Mouse (Mus musculus) urinary bladder, postnatal 10 days (tissue): ENCODE data around the gene Mbtps1.

Experiments
- DNase-seq: peaks from one replicate; pipeline ENCODE4 v3.0.0; 2022; ENCODE audit warnings: low spot score

Gene Mbtps1

DNA sequence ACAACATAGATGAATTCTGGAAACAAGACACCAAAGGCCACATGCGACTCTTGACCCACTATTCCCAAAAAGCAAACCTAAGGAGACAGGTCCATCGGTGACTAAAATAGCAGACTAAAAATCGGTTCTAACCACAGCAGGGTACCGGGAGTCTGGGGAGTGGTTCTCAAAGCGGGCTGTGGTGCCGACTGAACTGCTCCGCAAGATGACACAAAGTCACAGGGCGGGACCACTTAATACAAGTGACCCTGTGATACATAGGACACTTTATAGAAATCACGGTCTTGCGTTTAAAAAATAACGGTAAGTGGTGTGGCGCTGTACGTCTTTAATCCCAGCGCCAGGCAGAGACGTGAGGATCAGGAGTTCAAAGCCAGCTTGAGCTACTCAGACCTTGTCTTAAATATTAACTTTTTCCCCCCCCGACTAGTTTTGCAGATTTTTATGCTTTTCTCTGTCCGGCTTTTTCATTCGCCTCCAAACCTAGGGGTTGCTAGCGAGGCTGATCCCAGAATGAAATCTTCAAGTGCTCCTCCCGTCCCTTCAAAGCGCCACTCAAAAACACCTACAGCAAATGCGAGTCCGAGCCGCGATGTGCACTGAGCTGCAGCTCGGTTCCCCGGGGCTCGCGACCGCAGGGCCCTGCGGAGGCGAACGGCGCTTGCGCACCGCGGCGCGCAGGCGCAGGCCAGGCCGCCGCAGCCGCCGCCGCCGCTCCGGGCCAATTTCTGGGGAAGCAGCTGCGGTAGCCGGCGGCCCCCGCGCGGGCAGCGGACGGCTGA, 523 bp downstream of the Mbtps1 start:
- peak; percentile 22 for DNase-seq

DNA sequence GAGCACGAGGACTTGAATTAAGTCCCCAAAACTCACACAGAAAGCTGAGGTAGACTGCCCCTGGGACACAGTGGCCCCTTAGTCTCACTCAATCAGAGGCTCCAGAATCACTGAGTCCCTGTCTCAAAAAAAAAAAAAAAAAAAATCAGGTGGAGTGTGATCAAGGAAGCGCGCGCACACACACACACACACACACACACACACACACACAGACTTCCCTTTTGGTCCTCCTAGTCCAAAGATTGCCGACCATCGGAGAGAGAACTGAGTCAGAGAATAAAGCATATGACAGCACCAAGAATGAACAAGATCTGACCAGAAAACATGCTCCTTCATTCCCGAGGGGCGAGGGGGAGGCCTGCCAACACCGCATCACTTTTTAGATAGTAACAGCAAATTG, 1.4 kb downstream of the Mbtps1 start:
- DNase-seq = no peak

DNA sequence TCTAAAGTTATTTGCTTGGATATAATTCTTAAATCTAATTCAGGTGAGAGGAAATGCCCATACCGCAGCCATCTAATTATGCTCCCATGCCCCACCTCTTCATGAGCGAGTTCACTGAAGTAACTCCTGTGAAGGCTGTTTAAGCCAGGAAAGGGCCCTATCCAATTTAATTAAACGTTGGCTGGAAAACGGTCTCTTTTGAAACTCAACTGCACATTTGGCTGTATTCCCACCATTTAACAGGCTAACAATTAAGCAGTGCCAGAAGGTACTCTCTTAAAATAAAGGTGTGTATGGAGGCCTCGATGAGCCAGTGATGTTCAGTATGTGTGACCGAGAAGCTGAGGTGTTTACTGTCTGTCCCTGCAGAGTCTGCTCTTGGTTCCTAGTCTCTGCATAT, 2.7 kb downstream of the Mbtps1 start:
- DNase-seq = no peak

DNA sequence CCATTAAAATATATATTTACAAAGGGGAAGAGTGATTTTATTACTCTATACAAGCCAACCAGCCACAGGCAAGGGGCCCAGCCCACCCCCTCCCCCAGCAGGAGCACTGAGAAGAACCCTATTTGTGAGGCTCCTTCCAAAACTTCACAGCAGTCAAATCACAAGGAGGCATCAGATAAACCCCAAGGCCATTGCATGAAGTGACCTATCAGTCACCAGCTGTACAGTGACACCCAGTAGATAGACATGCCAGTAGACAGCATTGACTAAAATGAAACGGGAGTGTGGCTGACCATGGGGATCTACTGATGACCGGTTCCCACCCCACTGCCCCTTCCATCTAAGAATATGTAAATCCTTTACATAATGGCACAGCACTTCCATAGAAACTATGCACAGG, 5.6 kb downstream of the Mbtps1 start:
- no peak for DNase-seq

DNA sequence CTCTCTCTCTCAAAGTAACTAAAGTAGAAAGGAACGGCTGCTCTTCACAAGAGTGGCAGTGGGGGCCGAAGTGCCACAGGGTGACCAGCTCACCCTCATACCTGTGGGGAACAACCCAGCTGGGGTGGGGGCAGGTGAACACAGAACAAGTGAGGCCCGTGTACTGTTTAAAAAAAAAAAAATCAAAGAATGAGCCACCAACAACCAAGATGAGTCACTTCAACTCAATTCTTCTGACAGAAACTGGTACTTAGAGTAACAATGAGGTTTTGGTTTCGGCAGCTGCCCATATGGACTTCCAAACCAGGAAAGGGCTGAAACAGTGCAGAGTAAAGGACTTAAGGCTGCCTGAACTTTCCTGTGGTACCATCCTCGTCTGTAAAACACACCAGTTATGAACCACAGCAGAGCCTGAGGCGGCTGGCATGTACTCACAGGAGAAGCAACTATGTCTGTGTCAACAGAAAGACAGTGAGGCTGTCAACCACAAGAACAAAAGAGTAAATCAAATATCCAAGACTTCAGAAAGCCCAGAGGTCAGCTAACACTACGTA, 9.9 kb downstream of the Mbtps1 start:
- DNase-seq = no peak

GRCm38 (mm10) chr8:119547019-119547691, 11.4 kb downstream of the Mbtps1 start:
- no peak for DNase-seq

- no peak for DNase-seq
These were observed 12.7 kb downstream of the Mbtps1 start for GRCm38 (mm10) chr8:119545791-119546190.

GRCm38 (mm10) chr8:119545180-119545579, 13.4 kb downstream of the Mbtps1 start:
- no peak for DNase-seq

GRCm38 (mm10) chr8:119544606-119545005, 13.9 kb downstream of the Mbtps1 start:
- DNase-seq = no peak

GRCm38 (mm10) chr8:119531973-119532372, 26.6 kb downstream of the Mbtps1 start:
- no peak for DNase-seq

DNA sequence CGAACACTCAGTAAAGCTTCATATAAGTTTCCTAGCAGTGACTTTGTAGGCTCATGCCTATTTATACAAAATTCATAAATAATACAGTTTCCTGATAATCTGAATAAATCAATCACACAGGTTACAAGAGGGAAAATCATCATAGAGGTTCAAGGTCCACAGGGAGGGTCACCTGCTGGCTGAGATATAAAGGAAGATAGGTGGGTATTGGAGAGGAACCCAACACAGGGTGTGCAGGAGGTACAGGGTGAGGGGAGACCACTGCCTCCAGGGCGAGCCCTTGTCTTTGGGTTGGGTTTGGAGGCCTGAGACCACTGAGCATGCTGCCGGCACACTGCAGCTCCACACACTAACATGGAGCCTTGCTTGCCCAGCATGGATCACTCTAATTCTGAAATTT, 27.1 kb downstream of the Mbtps1 start:
- no peak for DNase-seq

DNA sequence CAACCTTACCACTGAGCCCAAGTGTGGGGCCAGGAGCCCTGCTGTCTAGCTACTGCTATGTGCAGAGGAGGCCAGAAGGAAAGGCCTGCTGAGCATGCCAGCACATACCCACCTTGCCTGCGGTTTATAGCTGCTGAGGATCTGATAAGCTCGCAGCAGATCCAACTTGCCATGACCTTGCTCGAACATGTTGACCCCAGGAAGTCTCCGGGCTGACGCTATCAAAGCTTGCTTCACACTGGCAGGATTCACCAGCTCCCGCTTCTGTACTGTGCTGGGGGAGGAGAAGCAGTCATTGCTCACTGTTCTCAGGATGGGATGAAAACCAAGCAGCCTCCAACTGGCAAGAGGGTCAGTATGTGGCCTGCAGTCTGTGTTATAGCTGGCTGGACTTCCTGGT, 27.6 kb downstream of the Mbtps1 start:
- DNase-seq = no peak

GRCm38 (mm10) chr8:119528762-119529161, 29.8 kb downstream of the Mbtps1 start:
- DNase-seq = no peak

DNA sequence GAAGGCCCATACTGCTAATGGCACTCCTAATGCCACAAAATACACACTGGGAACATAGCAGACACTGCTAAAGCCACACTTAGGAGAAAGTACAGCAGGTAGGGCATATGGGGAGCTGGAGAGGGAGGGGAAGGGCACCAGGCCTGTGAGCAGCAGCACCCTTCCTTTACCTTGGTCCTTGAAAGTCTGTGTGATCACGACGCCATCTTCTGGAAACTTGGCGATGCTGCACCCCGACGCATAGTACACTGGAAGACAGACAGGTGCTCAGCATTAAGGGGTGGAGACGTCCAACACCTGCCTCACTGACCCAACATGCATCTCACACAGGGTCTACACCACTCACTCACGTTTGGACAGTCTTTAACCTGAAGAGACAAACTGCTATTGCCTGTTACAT, 38.4 kb downstream of the Mbtps1 start:
- no peak for DNase-seq

DNA sequence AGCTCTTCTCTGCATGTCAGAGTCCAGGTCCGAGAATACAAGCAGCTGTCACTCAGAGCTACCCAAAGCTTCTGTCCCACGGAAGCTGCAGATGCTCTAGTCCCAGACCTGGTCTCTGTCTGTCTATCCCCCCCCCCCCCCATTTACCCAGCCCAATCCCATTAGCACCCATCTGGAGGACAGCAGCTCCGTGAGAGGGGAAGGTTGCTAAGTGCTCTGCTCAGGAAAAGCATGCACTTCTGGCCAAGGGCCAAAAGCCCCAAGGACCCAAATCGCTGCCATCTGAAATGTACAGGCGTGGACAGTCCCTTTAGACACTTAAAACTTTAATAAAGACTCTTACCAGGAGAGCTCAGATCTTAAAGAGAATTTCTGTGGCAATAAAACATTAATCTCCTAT, 41.9 kb downstream of the Mbtps1 start:
- no peak for DNase-seq

DNA sequence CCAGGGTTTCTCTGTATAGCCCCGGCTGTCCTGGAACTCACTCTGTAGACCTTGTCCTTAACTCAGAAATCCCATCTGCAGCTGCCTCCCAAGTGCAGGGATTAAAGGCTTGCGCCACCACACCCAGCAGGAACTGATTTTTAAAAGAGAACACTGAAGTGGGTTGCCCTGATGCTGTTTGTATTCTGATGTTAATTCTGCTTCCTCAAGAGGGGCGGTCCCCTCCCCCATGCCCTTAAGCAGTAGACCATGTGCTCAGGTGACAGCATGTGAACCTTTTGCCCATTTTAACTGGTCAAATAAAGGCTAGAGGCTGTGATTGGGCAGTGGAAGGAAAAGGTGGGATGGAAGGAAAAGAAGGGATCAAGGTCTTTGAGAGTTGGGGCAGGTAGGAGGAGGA, 42.8 kb downstream of the Mbtps1 start:
- no peak for DNase-seq

DNA sequence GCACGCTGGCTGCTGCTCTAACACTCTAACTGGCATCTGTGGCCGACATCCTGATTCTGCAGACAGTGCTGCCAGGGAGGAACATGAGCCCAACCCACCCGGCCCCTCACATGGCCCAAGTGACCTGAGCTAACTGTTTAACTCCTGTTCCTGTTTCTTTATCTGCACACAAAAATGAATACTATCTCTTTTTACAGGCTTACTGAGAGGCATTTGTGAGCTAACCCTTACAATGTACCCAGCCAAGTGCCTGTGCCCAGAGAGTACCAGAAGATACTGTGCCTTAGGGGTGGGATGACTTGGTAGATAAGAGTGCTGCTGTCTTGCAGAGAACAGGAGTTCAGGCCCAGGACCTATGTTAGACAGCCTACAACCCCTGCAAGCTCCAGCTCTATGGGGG, 43.6 kb downstream of the Mbtps1 start:
- no peak for DNase-seq

DNA sequence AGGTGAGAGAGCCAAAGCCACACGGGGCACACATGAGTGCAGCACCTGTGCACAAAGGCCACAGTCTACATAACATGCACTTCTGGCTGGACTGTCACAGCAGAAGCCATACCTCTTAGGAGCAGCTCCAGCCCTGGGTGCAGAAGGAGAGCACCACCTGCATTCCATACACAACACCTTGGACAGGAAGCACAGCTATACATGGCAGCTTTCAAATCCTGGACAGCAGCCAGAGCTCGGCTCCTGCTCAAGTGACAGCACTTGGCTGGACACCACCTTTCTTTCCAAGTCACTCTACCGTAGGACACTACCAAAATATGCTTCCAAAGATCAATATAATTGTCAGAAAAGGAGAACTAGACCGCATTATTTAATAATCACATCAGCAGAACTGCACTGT, 45.1 kb downstream of the Mbtps1 start:
- no peak for DNase-seq

DNA sequence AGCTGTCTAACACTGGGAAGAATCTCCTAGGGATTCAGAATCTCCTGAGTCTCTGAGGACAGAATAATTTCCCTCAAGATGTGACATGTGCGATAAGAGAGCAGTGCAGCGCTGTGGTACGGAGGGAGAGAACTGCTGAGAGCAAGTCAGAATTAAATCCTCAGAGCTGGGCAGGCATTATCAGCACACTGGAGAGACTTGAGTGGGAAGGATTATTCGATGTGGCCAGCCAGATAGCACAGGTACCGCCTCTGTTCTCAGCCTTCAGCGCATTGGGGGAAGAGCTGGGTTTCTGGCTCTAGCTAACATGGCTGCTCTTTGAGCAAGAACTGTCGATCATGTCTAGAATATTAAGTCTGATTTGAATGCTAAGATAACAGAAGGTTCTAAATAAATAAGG, 46.8 kb downstream of the Mbtps1 start:
- DNase-seq = no peak

- no peak for DNase-seq
These were observed 48.1 kb downstream of the Mbtps1 start for GRCm38 (mm10) chr8:119510471-119510870.

DNA sequence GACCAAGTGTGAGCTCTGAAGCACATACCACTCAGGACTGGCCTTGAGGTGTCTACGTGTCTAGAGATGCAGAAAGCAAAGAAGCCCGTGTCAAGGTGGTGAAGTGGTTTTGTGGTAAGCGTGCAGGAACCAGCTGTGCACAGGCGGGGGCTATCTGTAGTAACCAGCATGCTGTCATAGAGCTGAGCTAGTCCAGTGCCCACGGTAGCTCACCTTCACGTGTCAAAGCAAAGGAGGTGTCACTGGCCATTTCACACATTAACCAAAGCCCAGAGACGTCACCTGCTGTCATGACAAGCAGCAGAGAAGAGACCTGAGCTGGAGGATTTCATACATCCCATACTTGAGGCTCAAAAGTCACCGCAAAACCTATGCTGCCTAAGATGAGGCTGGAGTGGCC, 52.4 kb downstream of the Mbtps1 start:
- no peak for DNase-seq

DNA sequence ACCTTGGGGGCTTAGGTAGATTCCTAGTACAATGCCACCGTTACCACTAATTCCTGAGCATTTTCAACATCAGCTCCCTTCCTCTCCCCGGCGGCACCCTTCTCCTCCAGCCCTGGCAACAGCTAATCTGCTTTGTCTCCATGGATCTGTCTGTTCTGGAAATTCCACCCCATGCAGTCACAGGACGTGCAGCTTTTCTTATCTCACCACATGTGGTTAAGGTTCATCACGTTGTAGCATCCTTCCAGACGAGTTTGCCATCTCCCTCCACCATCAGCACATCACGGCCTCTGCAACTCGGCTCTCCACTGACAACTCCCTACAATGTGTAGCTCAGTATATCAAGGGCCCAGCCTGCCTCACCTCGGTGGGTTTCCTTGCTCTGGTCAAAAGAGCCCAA, 53.0 kb downstream of the Mbtps1 start:
- DNase-seq = no peak

GRCm38 (mm10) chr8:119503191-119503767, 55.3 kb downstream of the Mbtps1 start:
- no peak for DNase-seq
